Mouse (Mus musculus) small intestine, adult 2 months (tissue): ENCODE measurements at regions not wholly inside any gene's neighbourhood (a gene's known extent, or its start where the extent isn't known, plus 50 kb on each side); places are given as distances from the start of the nearest gene placed in this dataset.

ENCODE experiments used
- CTCF ChIP-seq: fragments of 200-500 bp; IDR thresholded peaks from 2 replicates; pipeline ENCODE4 v1.5.1; 2012; ENCODE audit warnings: low read depth, mild to moderate bottlenecking, control low read depth, inconsistent platforms, low read length, moderate library complexity, mixed read lengths; ENCODE audit not compliant: insufficient replicate concordance, insufficient read length; ENCODE audit errors: extremely low read depth
- POLR2A ChIP-seq: fragments of 200-500 bp; IDR thresholded peaks from 2 replicates; pipeline ENCODE4 v1.6.1; 2012; ENCODE audit warnings: low read depth, mild to moderate bottlenecking, control low read depth, inconsistent platforms, low read length, moderate library complexity

- no peak for TF ChIP-seq CTCF
- no peak for TF ChIP-seq POLR2A
These were observed 200.9 kb downstream of the Maf start for GRCm38 (mm10) chr8:115506741-115507140.
